Mouse (Mus musculus): Measurements from ENCODE around the gene Bach2. TPM values are rescaled to one million over a fixed set of nuclear protein-coding genes. Genes with fewer than 3 reads are reported as not detected.

Bach2 gene
- polyA plus RNA-seq, 1 experiment, result 57.6 TPM

DNA sequence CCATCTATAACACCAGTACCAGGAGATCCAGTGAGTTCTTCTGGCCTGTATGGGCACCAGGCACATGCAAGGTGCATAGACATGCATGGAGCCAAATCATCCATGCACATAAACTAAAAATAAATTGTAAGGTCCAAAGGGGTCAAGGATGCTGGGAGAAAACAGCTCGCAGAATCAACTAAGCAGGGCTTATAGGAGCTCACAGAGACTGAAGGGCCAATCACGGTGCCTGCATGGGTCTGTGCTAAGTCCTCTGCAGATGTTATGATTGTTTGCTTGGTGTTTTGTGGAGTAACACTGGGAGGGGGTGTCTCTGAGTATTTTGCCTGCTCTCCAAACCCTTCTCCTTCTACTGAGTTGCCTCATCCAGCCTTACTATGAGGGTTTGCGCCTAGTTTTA is 209.2 kb downstream of the Bach2 start:
- WGBS, result 91% methylated on average over 3 of the region's 3 CpGs
- no peak for TF ChIP-seq CTCF (IDR thresholded peaks at IDR 0.05; ENCODE audit: control insufficient read depth, insufficient read depth, low read length)
- no peak for TF ChIP-seq POLR2A (IDR thresholded peaks at IDR 0.05; ENCODE audit: borderline replicate concordance, control insufficient read depth, low read depth, low read length)
- no peak overlapping the region for H3K4me3 ChIP-seq (replicated peaks; ENCODE audit: control insufficient read depth, low read depth, low read length)
- no peak overlapping the region for H3K27ac ChIP-seq (ENCODE audit: control insufficient read depth, insufficient read depth, low read depth, low read length, poor library complexity)
- no peaks in the 10 kb centered on the region for H3K4me1 ChIP-seq (ENCODE audit: control insufficient read depth, insufficient read depth, low read length)

DNA sequence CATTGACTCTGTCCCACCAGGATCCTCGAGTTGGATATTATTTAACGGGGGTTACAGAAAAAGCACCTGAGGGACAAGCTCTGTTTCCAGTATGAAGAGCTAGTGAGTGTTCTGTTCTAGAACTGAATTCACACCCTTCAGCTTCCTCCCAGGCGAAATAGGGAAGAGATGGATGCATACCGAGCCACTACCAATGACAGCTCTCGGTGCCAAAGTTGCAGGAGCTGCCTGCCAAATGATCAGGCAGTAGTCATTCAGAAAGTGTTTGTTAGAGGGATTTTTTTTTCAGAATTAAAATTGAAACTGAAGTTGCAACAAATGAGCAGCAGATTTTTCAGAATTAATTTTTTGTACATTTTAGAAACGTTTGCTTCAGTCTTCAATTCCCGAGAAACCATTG is 223.4 kb downstream of the Bach2 start:
- no peak for TF ChIP-seq CTCF (IDR thresholded peaks at IDR 0.05; ENCODE audit: control insufficient read depth, insufficient read depth, low read length)
- TF ChIP-seq POLR2A (IDR thresholded peaks at IDR 0.05; ENCODE audit: borderline replicate concordance, control insufficient read depth, low read depth, low read length), result no peak
- no peak overlapping the region for H3K4me3 ChIP-seq (replicated peaks; ENCODE audit: control insufficient read depth, low read depth, low read length)
- H3K27ac ChIP-seq (ENCODE audit: control insufficient read depth, insufficient read depth, low read depth, low read length, poor library complexity), result no peak overlapping the region
- no peaks in the 10 kb centered on the region for H3K4me1 ChIP-seq (ENCODE audit: control insufficient read depth, insufficient read depth, low read length)
- WGBS, result 72% methylated on average over 7 of the region's 7 CpGs

DNA sequence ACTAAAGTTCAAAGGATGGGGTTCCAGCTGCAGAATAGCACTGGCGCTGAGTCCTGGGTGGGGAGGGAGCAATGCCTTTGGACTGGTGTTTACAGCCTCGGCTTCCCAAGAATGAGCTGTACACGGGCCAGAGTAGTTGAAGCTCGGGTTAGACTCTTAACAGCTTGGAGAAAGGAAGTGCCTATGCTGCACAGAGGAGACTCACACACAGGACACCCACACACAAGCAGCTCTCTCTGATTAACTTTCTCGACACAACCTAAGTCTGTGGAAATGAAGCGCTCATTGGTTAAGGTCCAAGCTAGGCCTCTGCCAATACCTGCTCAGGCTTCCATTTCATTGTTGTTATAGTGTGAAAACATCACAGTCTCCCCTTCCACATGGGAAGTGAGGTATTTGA is 224.5 kb downstream of the Bach2 start:
- H3K27ac ChIP-seq (ENCODE audit: control insufficient read depth, insufficient read depth, low read depth, low read length, poor library complexity), result no peak overlapping the region
- WGBS, result 78% methylated on average over 6 of the region's 6 CpGs
- no peak overlapping the region for H3K4me3 ChIP-seq (replicated peaks; ENCODE audit: control insufficient read depth, low read depth, low read length)
- no peaks in the 10 kb centered on the region for H3K4me1 ChIP-seq (ENCODE audit: control insufficient read depth, insufficient read depth, low read length)
- TF ChIP-seq CTCF (IDR thresholded peaks at IDR 0.05; ENCODE audit: control insufficient read depth, insufficient read depth, low read length) (no peak), POLR2A (IDR thresholded peaks at IDR 0.05; ENCODE audit: borderline replicate concordance, control insufficient read depth, low read depth, low read length) (no peak)

DNA sequence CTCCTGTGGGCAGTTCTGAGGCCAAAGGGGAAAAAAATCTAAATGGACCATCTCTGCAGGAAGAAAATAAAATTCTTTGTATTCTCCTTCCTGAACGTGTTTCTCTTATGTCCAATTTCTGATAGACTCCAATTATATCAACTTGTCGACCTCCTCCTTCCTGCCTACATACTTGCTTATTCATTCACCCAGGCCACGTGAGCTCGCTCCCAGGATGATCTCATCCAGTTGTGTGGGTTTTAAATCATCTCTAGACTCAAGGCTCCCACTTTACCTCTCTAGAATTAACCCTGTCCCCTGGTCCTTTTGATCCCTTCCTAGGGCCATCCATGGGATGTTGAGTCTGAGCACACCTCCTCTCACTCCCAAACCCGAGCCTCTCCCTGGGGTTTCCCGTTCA is 225.9 kb downstream of the Bach2 start:
- TF ChIP-seq POLR2A (IDR thresholded peaks at IDR 0.05; ENCODE audit: borderline replicate concordance, control insufficient read depth, low read depth, low read length) (no peak), CTCF (IDR thresholded peaks at IDR 0.05; ENCODE audit: control insufficient read depth, insufficient read depth, low read length) (no peak)

DNA sequence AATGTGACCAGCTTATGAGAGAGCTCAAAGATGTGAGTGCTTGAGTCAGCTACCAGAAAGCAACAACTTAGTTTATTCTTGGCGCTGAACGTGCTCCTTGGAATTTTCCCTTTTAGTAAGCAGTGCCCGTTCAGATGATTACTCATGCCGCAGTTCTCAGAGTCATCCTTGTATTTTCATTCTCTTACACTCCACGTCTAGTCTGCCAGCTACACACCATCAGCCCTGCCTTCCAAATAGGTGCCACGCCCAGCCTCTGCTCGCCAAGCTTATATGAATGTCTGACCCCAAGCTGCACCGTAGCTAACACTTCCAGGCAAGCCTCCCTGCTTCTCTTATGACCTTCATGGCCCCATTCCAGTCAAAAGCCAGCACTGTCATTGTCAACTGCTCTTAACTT is 227.4 kb downstream of the Bach2 start:
- 85% methylated on average over 8 of the region's 8 CpGs for WGBS
- Histone ChIP-seq H3K27ac (ENCODE audit: control insufficient read depth, insufficient read depth, low read depth, low read length, poor library complexity) (no peak overlapping the region), H3K4me1 (ENCODE audit: control insufficient read depth, insufficient read depth, low read length) (no peaks in the 10 kb centered on the region), H3K4me3 (replicated peaks; ENCODE audit: control insufficient read depth, low read depth, low read length) (no peak overlapping the region)
- TF ChIP-seq CTCF (IDR thresholded peaks at IDR 0.05; ENCODE audit: control insufficient read depth, insufficient read depth, low read length) (no peak), POLR2A (IDR thresholded peaks at IDR 0.05; ENCODE audit: borderline replicate concordance, control insufficient read depth, low read depth, low read length) (no peak)

More for the DNA sequence above, 225.9 kb downstream of the Bach2 start:
- 76% methylated on average over 6 of the region's 6 CpGs for WGBS
- no peaks in the 10 kb centered on the region for H3K4me1 ChIP-seq (ENCODE audit: control insufficient read depth, insufficient read depth, low read length)
- no peak overlapping the region for H3K27ac ChIP-seq (ENCODE audit: control insufficient read depth, insufficient read depth, low read depth, low read length, poor library complexity)
- no peak overlapping the region for H3K4me3 ChIP-seq (replicated peaks; ENCODE audit: control insufficient read depth, low read depth, low read length)

DNA sequence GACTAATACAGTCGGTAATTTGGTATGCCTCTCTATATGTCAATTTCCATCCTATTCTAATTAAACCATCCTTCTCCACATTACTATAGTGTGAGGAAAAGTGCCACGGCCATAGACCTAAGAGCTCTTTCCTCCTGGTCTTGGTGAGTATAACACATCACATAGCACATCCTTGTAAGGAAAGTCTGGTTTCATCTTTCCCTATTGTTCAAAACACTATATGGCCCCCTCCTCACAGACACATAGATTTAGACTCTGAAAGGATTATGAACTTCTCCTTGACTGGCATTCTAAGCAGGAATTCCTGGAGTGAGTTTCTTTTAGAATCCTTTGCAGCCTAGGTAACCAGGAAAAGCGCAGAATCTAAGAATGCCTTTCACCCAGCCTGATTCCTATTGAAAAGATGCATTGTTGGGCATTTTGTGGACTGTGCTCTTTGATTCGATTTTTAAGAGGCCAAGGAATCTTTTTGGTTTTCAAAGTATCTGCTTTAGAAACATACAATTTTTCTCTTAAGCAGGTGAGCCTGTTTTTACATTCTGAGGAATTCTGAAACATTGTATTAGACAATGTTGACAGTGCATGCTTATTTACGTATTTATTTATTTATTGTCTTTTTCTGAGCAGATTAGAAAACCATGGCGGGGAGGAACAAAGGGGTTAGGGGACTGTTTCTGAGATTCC is 239.5 kb downstream of the Bach2 start:
- Histone ChIP-seq H3K4me1 (ENCODE audit: control insufficient read depth, insufficient read depth, low read length) (no peaks in the 10 kb centered on the region; the same call in 1 of the 2 replicates), H3K4me3 (replicated peaks; ENCODE audit: control insufficient read depth, low read depth, low read length) (no peak overlapping the region), H3K27ac (ENCODE audit: control insufficient read depth, insufficient read depth, low read depth, low read length, poor library complexity) (no peak overlapping the region)
- WGBS, result 85% methylated on average over 6 of the region's 6 CpGs
- TF ChIP-seq CTCF (IDR thresholded peaks at IDR 0.05; ENCODE audit: control insufficient read depth, insufficient read depth, low read length), result no peak
- TF ChIP-seq POLR2A (IDR thresholded peaks at IDR 0.05; ENCODE audit: borderline replicate concordance, control insufficient read depth, low read depth, low read length), result no peak

DNA sequence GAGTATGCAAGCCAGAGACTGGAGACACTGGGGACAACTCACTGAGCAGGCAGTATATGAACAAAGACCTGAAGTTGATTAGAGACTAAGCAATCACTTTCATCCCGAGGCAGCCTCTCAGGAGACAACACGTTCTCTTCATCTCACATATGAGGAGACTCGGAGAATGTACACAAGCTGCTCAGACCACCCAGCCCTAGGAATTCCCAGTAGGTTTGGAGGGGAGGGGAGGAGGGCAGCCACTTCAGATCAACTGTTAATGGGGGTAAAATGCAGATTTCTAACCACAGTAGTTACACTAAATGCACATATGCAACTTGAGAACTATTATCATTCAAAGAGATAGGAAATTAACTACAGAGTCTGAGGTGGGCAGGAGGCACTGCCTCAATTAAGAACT is 240.6 kb downstream of the Bach2 start:
- WGBS, result 87% methylated on average over 3 of the region's 3 CpGs
- Histone ChIP-seq H3K27ac (ENCODE audit: control insufficient read depth, insufficient read depth, low read depth, low read length, poor library complexity) (no peak overlapping the region), H3K4me1 (ENCODE audit: control insufficient read depth, insufficient read depth, low read length) (no peaks in the 10 kb centered on the region; the same call in 1 of the 2 replicates), H3K4me3 (replicated peaks; ENCODE audit: control insufficient read depth, low read depth, low read length) (no peak overlapping the region)
- TF ChIP-seq CTCF (IDR thresholded peaks at IDR 0.05; ENCODE audit: control insufficient read depth, insufficient read depth, low read length) (no peak), POLR2A (IDR thresholded peaks at IDR 0.05; ENCODE audit: borderline replicate concordance, control insufficient read depth, low read depth, low read length) (no peak)

DNA sequence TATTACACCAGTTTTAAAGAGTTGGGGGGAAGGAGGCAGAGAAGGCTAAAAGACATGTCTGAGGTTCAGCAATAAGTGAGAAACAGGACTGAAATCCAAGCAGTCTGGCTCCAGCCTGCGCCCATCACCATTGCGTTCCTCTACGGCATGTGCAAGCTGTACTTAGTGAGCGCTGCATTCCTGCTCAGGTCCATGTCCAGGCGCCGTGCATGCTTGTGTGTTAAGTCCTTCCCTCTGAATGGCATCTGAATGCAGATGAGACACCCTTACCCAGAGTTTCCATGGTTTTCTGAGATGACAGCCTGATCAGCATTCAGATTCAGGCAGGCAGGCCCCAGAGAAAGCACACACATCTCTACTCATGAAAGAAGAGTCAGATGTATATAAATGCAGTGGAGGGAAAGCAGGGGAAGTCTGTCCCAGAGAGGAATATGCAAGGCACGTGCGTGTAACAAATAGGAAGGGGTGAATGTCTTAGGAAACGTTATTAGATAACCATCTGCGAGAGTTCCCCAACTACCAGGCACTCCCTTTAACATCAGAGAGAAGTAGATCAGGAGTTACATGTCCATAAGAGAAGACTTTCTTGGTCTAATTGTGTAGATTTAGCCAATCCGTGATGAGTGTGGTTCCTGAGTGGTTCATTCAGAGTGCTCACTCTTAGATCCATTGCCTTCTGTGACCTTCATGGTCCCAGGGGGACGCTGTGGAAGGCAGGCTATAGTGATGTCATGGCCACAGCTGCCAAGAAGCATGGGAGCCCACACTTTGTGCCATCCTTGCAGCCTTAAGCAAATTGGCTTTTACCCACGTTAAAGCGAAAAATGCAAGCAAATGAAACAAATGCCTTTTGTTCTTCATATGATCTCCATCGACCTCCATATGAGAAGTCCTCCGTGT is 241.4 kb downstream of the Bach2 start:
- TF ChIP-seq POLR2A (IDR thresholded peaks at IDR 0.05; ENCODE audit: borderline replicate concordance, control insufficient read depth, low read depth, low read length), result no peak
- TF ChIP-seq CTCF (IDR thresholded peaks at IDR 0.05; ENCODE audit: control insufficient read depth, insufficient read depth, low read length), result no peak
- WGBS, result 67% methylated on average over 16 of the region's 16 CpGs
- H3K4me3 ChIP-seq (replicated peaks; ENCODE audit: control insufficient read depth, low read depth, low read length), result no peak overlapping the region
- no peaks in the 10 kb centered on the region; the same call in 1 of the 2 replicates for H3K4me1 ChIP-seq (ENCODE audit: control insufficient read depth, insufficient read depth, low read length)
- no peak overlapping the region for H3K27ac ChIP-seq (ENCODE audit: control insufficient read depth, insufficient read depth, low read depth, low read length, poor library complexity)
